Comparison of ENCODE assay signal across 8 mouse cellular contexts in genomic region chr8:45844097-45844885, GRCm38 (mm10). TPM values are rescaled to one million over a fixed set of nuclear protein-coding genes. Genes with fewer than 3 reads are reported as not detected.
A peak's percentile ranks its signal among the peaks of the same experiment; 100 is the strongest.
DNase-seq lines count a peak whose midpoint lies in the region.

No protein-coding gene starts in this region.

- 58% methylated on average over 6 of the region's 6 CpGs for WGBS in heart, embryonic 10.5 days

- H3K4me1 ChIP-seq in heart, embryonic 10.5 days, result peaks cover 24% of the 10 kb centered on the region

- no peaks in the 10 kb centered on the region for H3K9me3 ChIP-seq in heart, embryonic 10.5 days

- no peaks in the 10 kb centered on the region for H3K27me3 ChIP-seq in heart, embryonic 10.5 days (ENCODE audit: insufficient read depth, poor library complexity, severe bottlenecking)

- H3K27ac ChIP-seq in heart, embryonic 10.5 days, result peak overlapping the region; percentile 79

- H3K4me3 ChIP-seq in heart, embryonic 10.5 days, result no peak overlapping the region

- H3K36me3 ChIP-seq in heart, embryonic 10.5 days, result no peaks in the 10 kb centered on the region

- DNase-seq in Muller cell, postnatal 12 days (ENCODE audit: inconsistent ontology term), result peak; percentile 99
- DNase-seq in cerebellum, adult 18-20 months, result peak; percentile 36 to 38
- DNase-seq in heart, embryonic 10.5 days (ENCODE audit: low spot score), result no peak
- DNase-seq in layer of hippocampus, postnatal 25 days (ENCODE audit: extremely low spot score in 1 of 2, low spot score in 1 of 2), result peak; percentile 14 to 44
- peak; percentile 34 for DNase-seq in retina, postnatal 7 days (ENCODE audit: low read depth, low spot score)
- DNase-seq in adrenal gland, postnatal 14 days, result no peak
- DNase-seq in testis, postnatal 10 days (ENCODE audit: low spot score), result no peak
- no peak for DNase-seq in spleen, postnatal 4 days (ENCODE audit: low spot score in 2 of 2)

RNA-seq across cellular contexts. Expression of gene Pdlim3, which starts 41.0 kb away (rescaled TPM):
- 148 and 236 TPM in 2 replicates for polyA plus RNA-seq in heart, embryonic 10.5 days (2016; fragmentation: Nextera tagmentation; extraction: Ambion mirVana)
- under 1 TPM; 0.73 to 0.98 TPM for total RNA-seq in layer of hippocampus, postnatal 25 days (2021)
- total RNA-seq in adrenal gland, postnatal 14 days (2021), result 2.7 and 3.6 TPM in 2 replicates

Comparison
In these comparisons a context has a peak if more than half of its experiments do, and no peak if none do; other contexts are left out.
1. DNase-seq: peak in Muller cell, postnatal 12 days (single experiment), cerebellum, adult 18-20 months (2 of 2), layer of hippocampus, postnatal 25 days (2 of 2) and retina, postnatal 7 days (single experiment); none in heart, embryonic 10.5 days (single experiment), adrenal gland, postnatal 14 days (single experiment), testis, postnatal 10 days (single experiment) and spleen, postnatal 4 days (0 of 2).